11 mouse cellular contexts compared by ENCODE assay signal in the genomic region with DNA sequence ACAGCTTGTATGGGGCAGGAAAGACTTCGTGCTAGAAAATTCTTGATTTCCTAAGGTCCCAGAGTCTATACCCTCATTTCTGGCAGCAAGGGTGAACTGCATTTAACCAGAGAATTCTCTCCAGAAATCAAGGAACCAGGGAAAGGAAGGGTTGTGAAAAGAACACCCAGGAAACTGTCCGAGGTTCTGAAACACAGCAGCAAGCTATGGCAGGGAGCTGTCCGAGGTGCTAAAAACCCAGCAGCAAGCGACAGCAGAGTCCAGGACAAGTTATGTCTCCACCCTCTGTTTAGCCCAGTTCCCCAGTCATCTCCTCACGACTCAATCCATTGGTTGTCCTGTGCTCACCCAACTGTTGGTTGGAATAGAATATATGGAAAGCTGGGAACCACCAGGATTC.
DNase-seq lines count a peak whose midpoint lies in the region; ATAC-seq and TF ChIP-seq lines count a peak whose summit lies in the region.
"Had no signal": no experiment of that assay in that cellular context is flagged by ENCODE, and none has a peak within 500 bp of the region (broad histone marks: within the 10 kb centered on the region; RNA-seq: fewer than 3 reads in every experiment).

No protein-coding gene starts in this region.

- H3ac ChIP-seq in myocyte (ENCODE audit: control insufficient read depth, insufficient read length): no peak overlapping the region

- no peak overlapping the region for H3K9ac ChIP-seq in liver, embryonic 12.5 days
- H3K9ac ChIP-seq: lung, embryonic 15.5 days; stomach, embryonic 15.5 days had no signal

- no peak overlapping the region for H3K4me2 ChIP-seq in liver, embryonic 12.5 days
- H3K4me2 ChIP-seq in myocyte (ENCODE audit: low read depth): no peak overlapping the region
- H3K4me2 ChIP-seq: lung, embryonic 15.5 days; stomach, embryonic 15.5 days had no signal

- no peak for TF ChIP-seq POLR2A in myocyte (IDR thresholded peaks at IDR 0.05; ENCODE audit: insufficient read length, low read depth)

- no peaks in the 10 kb centered on the region for H3K4me1 ChIP-seq in liver, embryonic 12.5 days
- H3K4me1 ChIP-seq: lung, embryonic 15.5 days; stomach, embryonic 15.5 days had no signal

- no peaks in the 10 kb centered on the region for H3K79me2 ChIP-seq in myocyte (ENCODE audit: control insufficient read depth, insufficient read depth)

- no peaks in the 10 kb centered on the region for H3K36me3 ChIP-seq in liver, embryonic 12.5 days
- no peaks in the 10 kb centered on the region for H3K36me3 ChIP-seq in myocyte (ENCODE audit: control insufficient read depth, insufficient read depth)
- H3K36me3 ChIP-seq: lung, embryonic 15.5 days; stomach, embryonic 15.5 days had no signal

- no peaks in the 10 kb centered on the region for H3K9me3 ChIP-seq in liver, embryonic 12.5 days (replicated peaks)
- H3K9me3 ChIP-seq: lung, embryonic 15.5 days; stomach, embryonic 15.5 days had no signal

- DNase-seq in liver (peak; percentile 66), WW6 (ENCODE audit: low read depth, low spot score) (peak; percentile 52)
- DNase-seq in embryo, embryonic 11.5 days (ENCODE audit: low read depth, low spot score): peak; percentile 72
- peak; percentile 79 to 88 for DNase-seq in kidney, postnatal 25 days
- DNase-seq in yolk sac, embryonic 10.5 days (ENCODE audit: low spot score): peak; percentile 56
- no peak for DNase-seq in frontal cortex, postnatal 14 days (ENCODE audit: low spot score in 2 of 2)

- WGBS in liver, embryonic 12.5 days (ENCODE audit: insufficient replicate concordance): 5% methylated on average over 5 of the region's 5 CpGs

- H3K4me3 ChIP-seq in liver, embryonic 12.5 days: no peak overlapping the region
- no peak overlapping the region for H3K4me3 ChIP-seq in myocyte
- H3K4me3 ChIP-seq: erythroblast, embryonic 14.5 days; lung, embryonic 15.5 days; stomach, embryonic 15.5 days had no signal

- ATAC-seq in liver, embryonic 12.5 days: no peak

- H3K27ac ChIP-seq in liver, embryonic 12.5 days: no peak overlapping the region
- H3K27ac ChIP-seq: lung, embryonic 15.5 days; stomach, embryonic 15.5 days had no signal

- 0 out of 2 replicates have a peak, but pooled peaks cover 4% of the 10 kb centered on the region for H3K27me3 ChIP-seq in liver, embryonic 12.5 days (replicated peaks)
- no peaks in the 10 kb centered on the region for H3K27me3 ChIP-seq in myocyte (ENCODE audit: control insufficient read depth, insufficient read depth, insufficient read length)
- H3K27me3 ChIP-seq: lung, embryonic 15.5 days; stomach, embryonic 15.5 days had no signal

TF ChIP-seq in myocyte, 11 proteins besides CTCF, POLR2A, EP300 and RAD21:
- TF ChIP-seq MYOD1 (IDR thresholded peaks at IDR 0.05; ENCODE audit: control insufficient read depth in 1 of 3, insufficient read length in 2 of 3, low read depth in 2 of 3): no peak
- peak; percentile 94 for TF ChIP-seq REST (IDR thresholded peaks at IDR 0.05; ENCODE audit: insufficient read depth, insufficient read length)
- TF ChIP-seq POLR2AphosphoS2 (IDR thresholded peaks at IDR 0.05; ENCODE audit: insufficient read length, low read depth): no peak
- TF ChIP-seq CEBPB (IDR thresholded peaks at IDR 0.05; ENCODE audit: insufficient read depth, poor library complexity, severe bottlenecking): no peak
- no peak for TF ChIP-seq MAX (IDR thresholded peaks at IDR 0.05; ENCODE audit: low read depth)

Comparison
In these comparisons a context has a peak if more than half of its experiments do, and no peak if none do; other contexts are left out.
1. DNase-seq: peak in liver (single experiment), WW6 (single experiment), embryo, embryonic 11.5 days (single experiment), kidney, postnatal 25 days (2 of 2) and yolk sac, embryonic 10.5 days (single experiment); none in frontal cortex, postnatal 14 days (0 of 2).